Mouse (Mus musculus) embryonic facial prominence, embryonic 14.5 days (tissue): ENCODE measurements around the gene 4930523C07Rik. TPM values are rescaled to one million over a fixed set of nuclear protein-coding genes. Genes with fewer than 3 reads are reported as not detected.

ENCODE experiments used
- ATAC-seq: fragments of 200-750 bp; cut with Nextera tagmentation; 2 replicates; pipeline ENCODE4 v1.8.0; 2017; ENCODE audit warnings: low read depth, moderate number of reproducible peaks, moderate TSS enrichment
- DNase-seq: peaks from one replicate; pipeline ENCODE4 v3.0.0-alpha.2; 2015; ENCODE audit warnings: low spot score
- H3K27ac ChIP-seq: fragments of 300-500 bp; sonication (generic); replicated peaks from 2 replicates; pipeline ENCODE4 v1.5.1; 2014; ENCODE audit warnings: low read depth, mild to moderate bottlenecking, low read length, moderate library complexity
- H3K27me3 ChIP-seq: fragments of 300-500 bp; sonication (generic); replicated peaks from 2 replicates; pipeline ENCODE4 v1.6.1; 2014; ENCODE audit warnings: low read length; ENCODE audit not compliant: control insufficient read depth, insufficient read depth
- H3K36me3 ChIP-seq: fragments of 300-500 bp; sonication (generic); 2 replicates; pipeline ENCODE4 v1.6.1; 2014; ENCODE audit warnings: low read length, mixed read lengths; ENCODE audit not compliant: control insufficient read depth, insufficient read depth
- H3K4me1 ChIP-seq: fragments of 300-500 bp; sonication (generic); 2 replicates; pipeline ENCODE4 v1.6.1; 2014; ENCODE audit warnings: antibody characterized with exemption, low read length; ENCODE audit not compliant: control insufficient read depth, insufficient read depth
- H3K4me2 ChIP-seq: fragments of 300-500 bp; sonication (generic); 2 replicates; pipeline ENCODE4 v1.6.1; 2014; ENCODE audit warnings: low read depth, mild to moderate bottlenecking, low read length, moderate library complexity, mixed read lengths
- H3K4me3 ChIP-seq: fragments of 300-500 bp; sonication (generic); 2 replicates; pipeline ENCODE4 v1.5.1; 2014; ENCODE audit warnings: low read depth, mild to moderate bottlenecking, low read length
- H3K9ac ChIP-seq: fragments of 300-500 bp; sonication (generic); 2 replicates; pipeline ENCODE4 v1.6.1; 2014; ENCODE audit warnings: low read depth, mild to moderate bottlenecking, low read length, moderate library complexity, mixed read lengths
- H3K9me3 ChIP-seq: fragments of 300-500 bp; sonication (generic); 2 replicates; pipeline ENCODE4 v1.6.1; 2016; ENCODE audit warnings: low read length; ENCODE audit not compliant: control insufficient read depth
- WGBS: fragments of 180-500 bp; shearing (Covaris S2); extraction: QIAGEN DNeasy Blood & Tissue Kit; methylation state at CpG from one replicate; pipeline ENCODE4 v1.1.7; 2014; 5-methylcytosine and 5-hydroxymethylcytosine counted together
- polyA plus RNA-seq: library from polyadenylated mRNA; unstranded; fragments of >200 nt; fragmentation: Nextera tagmentation; extraction: Ambion mirVana; gene quantifications from 2 replicates; pipeline ENCODE4 v1.2.1, GENCODE M21; 2014

The 4930523C07Rik gene
- polyA plus RNA-seq, 1 experiment from 2014 or later: 15.1 TPM

DNA sequence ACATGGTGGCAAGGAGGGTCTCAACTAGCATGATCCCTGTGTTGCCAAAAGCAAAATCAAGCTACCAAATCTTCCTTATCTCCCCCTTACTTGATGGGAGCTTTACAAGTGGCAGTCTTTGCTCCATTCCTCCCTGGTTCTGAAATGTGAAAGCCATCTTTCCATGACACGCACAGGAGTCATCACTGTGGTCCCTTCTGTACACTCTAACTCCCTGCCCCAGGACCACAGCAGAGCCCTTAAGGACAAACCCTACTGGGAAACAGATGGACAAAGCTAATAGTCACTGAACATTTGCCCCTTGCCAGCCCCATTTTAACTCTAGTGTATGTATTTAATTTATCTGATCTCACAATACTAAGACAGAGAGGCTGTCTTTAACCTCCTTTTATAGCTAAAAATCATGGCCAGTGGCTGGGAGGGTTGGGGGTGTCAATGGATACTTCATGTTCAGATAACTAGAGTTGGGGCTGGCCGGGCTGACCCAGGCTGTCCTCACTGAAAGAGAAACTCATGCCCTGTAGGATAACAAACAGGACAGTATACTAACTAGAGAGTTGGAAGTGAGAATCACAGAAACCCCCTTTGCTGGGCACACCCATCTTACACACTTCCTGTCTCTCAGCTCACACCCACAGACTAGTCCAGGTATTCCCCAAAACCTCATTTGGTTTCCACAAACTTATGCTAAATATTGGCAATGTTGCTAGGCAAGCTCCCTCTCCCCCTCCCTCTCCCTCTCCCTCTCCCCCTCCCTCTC, 8.6 kb downstream of the 4930523C07Rik start:
- H3K27ac ChIP-seq: no peak overlapping the region
- no peaks in the 10 kb centered on the region for H3K27me3 ChIP-seq
- no peak overlapping the region for H3K4me2 ChIP-seq
- H3K4me3 ChIP-seq: no peak overlapping the region
- no peaks in the 10 kb centered on the region for H3K9me3 ChIP-seq
- DNase-seq: no peak
- H3K4me1 ChIP-seq: no peaks in the 10 kb centered on the region
- no peaks in the 10 kb centered on the region for H3K36me3 ChIP-seq
- H3K9ac ChIP-seq: no peak overlapping the region
- ATAC-seq: no peak
- WGBS: 81% methylated on average over 2 of the region's 2 CpGs

DNA sequence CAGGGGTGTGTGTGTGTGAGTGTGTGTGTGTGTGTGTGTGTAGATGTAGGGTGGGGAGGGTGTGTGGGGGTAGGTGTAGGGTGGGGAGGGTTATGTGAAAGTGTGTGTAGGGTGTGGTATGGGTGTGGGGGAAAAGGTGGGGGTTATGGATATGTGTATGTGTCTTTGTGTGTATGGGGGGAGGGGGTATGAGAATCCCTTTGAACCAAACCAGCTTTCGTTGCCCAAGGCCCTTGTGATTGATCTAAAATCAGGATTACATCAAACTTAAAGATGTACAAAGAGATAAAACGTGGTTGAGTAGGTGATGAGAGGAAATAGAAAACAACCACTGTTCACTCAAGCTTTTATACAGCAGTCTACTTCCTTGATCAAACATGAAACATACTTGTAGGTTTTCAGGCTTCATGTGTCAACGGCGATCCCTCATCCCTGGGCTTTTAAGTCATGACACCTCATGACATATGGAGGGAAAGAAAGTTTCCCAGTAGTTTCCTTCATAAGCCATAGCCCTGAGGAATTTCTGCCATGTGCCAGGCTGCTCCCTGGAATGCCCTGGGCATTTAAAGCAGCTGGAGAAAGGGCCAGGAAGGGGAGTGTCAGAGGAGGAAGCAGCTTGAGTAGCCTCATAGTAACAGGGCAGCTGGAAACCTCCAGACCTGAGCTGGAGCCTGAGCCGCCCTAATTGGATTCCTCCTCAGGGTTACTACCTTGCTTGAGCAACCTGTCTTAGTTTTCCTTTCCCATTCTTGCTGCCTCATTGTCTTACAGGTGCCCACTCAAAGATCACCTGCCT, 9.5 kb downstream of the 4930523C07Rik start:
- Histone ChIP-seq H3K4me3 (no peak overlapping the region), H3K36me3 (no peaks in the 10 kb centered on the region), H3K27me3 (no peaks in the 10 kb centered on the region), H3K9ac (no peak overlapping the region), H3K4me1 (no peaks in the 10 kb centered on the region), H3K27ac (no peak overlapping the region), H3K9me3 (no peaks in the 10 kb centered on the region), H3K4me2 (no peak overlapping the region)
- DNase-seq: no peak
- 63% methylated on average over 5 of the region's 5 CpGs for WGBS
- ATAC-seq: no peak

DNA sequence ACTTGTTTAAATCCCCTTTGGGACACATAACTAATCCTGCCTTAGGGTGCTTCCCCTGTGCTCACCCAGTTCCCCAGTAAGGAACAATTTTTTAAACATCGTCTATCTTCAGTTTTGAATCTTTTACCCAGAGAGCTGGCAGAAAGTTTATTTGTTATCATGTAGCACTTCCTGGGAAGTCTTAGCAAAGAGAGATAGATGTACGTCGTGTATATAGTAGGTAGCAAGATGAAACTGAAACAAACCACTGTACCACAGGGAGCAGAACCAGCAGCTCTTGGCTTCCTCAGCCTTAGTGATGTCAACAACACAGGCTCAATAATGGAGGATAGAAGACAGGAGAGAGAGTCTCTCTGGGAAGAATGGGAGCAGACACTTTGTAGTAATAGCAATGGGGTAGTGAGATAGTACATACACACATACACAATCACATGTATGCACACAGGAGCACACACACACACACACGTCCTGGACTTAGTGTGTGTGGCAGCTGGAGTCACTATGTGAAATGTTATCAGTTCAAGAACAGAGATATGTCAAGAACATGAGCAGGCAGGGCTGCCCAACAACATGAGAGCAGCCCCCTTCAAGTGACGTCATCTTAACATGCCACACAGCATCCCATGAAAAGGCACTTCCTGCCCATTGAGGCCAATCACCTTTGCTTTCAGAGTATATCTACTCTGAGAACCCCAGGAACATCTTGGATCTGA, 10.3 kb downstream of the 4930523C07Rik start:
- no peak overlapping the region for H3K27ac ChIP-seq
- no peaks in the 10 kb centered on the region for H3K9me3 ChIP-seq
- 68% methylated on average over 5 of the region's 5 CpGs for WGBS
- no peaks in the 10 kb centered on the region for H3K4me1 ChIP-seq
- no peak overlapping the region for H3K4me2 ChIP-seq
- H3K36me3 ChIP-seq: no peaks in the 10 kb centered on the region
- DNase-seq (no peak), ATAC-seq (no peak)
- no peak overlapping the region for H3K9ac ChIP-seq
- no peak overlapping the region for H3K4me3 ChIP-seq
- H3K27me3 ChIP-seq: no peaks in the 10 kb centered on the region

DNA sequence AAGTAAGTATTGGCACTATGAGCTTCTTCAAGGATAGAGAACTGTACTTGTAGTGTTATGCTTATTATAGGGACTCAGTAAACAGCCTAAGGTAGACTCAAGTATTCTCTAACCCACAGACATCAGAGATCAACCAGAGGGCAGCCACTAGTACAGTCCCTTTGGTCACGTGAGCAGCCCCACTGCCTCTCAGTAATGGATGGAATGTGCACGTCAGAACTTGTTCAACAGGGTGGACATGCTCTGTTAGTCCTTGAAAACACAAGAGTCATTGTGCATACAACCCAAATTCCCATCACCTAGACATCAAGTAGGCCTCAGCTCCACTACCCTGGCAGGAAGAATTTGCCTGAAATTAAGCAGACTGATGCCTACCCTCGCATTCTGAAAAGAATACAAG, 13.5 kb downstream of the 4930523C07Rik start:
- H3K4me1 ChIP-seq: no peaks in the 10 kb centered on the region
- no peak overlapping the region for H3K9ac ChIP-seq
- no peaks in the 10 kb centered on the region for H3K27me3 ChIP-seq
- DNase-seq: no peak
- WGBS: 34% methylated on average over 3 of the region's 3 CpGs
- H3K9me3 ChIP-seq: no peaks in the 10 kb centered on the region
- H3K4me2 ChIP-seq: no peak overlapping the region
- ATAC-seq: no peak
- no peak overlapping the region for H3K4me3 ChIP-seq
- no peaks in the 10 kb centered on the region for H3K36me3 ChIP-seq
- H3K27ac ChIP-seq: no peak overlapping the region

DNA sequence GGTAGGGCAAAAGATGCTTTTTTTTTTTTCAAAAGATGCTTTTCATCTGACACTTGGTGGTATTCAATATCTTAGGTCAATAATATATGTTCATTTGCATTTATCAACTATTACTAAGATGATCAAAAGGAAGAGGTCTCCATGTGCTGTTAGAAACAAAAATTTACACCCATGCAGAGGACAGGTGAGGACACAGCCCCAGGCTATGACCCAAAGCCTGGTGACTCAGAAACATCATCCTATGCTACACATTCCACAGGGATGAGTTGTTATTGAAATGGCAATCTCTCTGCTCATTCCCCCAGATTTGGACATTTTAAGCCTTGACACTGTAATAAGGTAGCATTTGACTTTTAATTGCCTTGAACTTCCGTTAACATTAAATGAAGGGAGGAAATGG, 15.7 kb downstream of the 4930523C07Rik start:
- Histone ChIP-seq H3K27ac (no peak overlapping the region), H3K27me3 (no peaks in the 10 kb centered on the region), H3K9ac (no peak overlapping the region), H3K36me3 (no peaks in the 10 kb centered on the region), H3K9me3 (no peaks in the 10 kb centered on the region), H3K4me3 (no peak overlapping the region), H3K4me1 (no peaks in the 10 kb centered on the region), H3K4me2 (no peak overlapping the region)
- 59% methylated on average over 1 of the region's 1 CpGs for WGBS
- DNase-seq (no peak), ATAC-seq (no peak)

DNA sequence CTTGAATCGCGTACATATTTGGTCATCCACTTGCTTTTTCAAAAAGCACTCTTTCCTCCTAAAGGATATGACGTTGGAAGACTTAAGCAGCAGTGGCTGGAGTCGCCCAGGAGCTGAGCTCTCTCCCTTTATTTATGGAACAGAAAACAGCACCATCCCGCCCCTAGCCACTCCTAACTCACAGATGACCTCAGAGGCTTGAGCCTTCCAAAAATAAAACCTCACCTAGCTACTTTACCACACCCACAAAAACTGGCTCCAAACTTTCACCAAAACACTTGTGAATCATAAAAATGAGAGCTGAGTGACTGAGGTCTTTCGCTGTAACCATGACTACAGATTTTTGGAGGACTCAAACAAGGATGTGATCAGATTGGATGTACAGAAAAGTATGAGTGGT, 16.4 kb downstream of the 4930523C07Rik start:
- WGBS: 65% methylated on average over 6 of the region's 6 CpGs
- Histone ChIP-seq H3K4me1 (no peaks in the 10 kb centered on the region), H3K9me3 (no peaks in the 10 kb centered on the region), H3K9ac (no peak overlapping the region), H3K36me3 (no peaks in the 10 kb centered on the region), H3K27me3 (no peaks in the 10 kb centered on the region), H3K27ac (no peak overlapping the region), H3K4me3 (no peak overlapping the region), H3K4me2 (no peak overlapping the region)
- DNase-seq (no peak), ATAC-seq (no peak)

DNA sequence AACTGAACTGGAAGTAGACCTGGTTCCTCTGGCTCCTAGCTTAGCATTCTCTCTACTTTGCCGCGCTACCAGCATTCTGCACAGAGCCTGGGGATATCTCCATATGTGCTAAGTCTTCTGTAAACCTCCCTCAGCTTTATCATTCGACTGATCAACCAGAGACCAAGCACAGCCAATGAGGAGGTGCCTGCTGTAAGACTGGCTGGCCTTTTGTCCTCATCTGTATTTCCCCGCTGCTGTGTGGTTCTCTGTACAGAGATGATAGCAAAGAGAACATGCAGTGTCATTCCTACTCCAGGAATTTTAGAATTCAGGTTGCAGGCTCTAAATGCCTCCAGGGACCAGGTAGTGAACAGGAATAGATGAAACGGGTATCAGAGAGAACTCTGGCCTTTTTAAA, 17.1 kb downstream of the 4930523C07Rik start:
- DNase-seq (no peak), ATAC-seq (no peak)
- no peaks in the 10 kb centered on the region for H3K36me3 ChIP-seq
- H3K9ac ChIP-seq: no peak overlapping the region
- no peak overlapping the region for H3K27ac ChIP-seq
- no peaks in the 10 kb centered on the region for H3K9me3 ChIP-seq
- H3K27me3 ChIP-seq: no peaks in the 10 kb centered on the region
- no peaks in the 10 kb centered on the region for H3K4me1 ChIP-seq
- WGBS: 77% methylated on average over 5 of the region's 5 CpGs
- no peak overlapping the region for H3K4me3 ChIP-seq
- no peak overlapping the region for H3K4me2 ChIP-seq

DNA sequence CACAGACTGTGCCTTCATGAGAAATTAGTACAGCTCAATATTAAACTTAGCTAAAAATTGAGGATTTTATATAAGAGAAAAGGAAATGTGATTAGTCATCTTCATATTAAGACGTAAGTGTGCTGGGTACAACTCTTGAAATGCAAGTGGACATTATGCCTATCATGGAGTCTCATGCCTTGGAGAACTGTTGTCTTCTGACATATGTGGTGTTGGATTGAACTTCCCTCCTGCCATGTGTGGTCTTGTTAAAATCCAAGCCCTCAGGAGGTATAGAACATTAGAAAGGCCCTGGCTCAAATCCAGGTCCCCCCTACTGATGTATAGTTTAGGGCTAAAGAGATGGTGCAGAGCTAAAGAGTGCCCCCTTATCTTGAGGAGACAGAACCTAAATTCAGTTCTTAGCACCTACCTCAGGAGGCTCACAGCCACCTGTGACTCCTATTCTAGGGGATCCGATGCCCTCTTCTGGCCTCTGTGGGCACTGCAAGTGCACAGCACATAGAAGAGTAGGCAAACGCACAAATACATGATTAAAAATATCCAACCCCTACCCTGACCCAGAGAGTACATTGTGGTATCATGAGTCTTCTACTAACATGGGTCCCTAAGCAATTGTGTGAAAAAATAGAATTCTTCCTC, 17.7 kb downstream of the 4930523C07Rik start:
- H3K4me3 ChIP-seq: no peak overlapping the region
- no peak overlapping the region for H3K4me2 ChIP-seq
- no peak for ATAC-seq
- H3K9me3 ChIP-seq: no peaks in the 10 kb centered on the region
- H3K9ac ChIP-seq: no peak overlapping the region
- WGBS: 65% methylated on average over 3 of the region's 3 CpGs
- H3K27ac ChIP-seq: no peak overlapping the region
- H3K4me1 ChIP-seq: no peaks in the 10 kb centered on the region
- H3K27me3 ChIP-seq: no peaks in the 10 kb centered on the region
- no peaks in the 10 kb centered on the region for H3K36me3 ChIP-seq
- DNase-seq: no peak
